Mouse (Mus musculus) ovary, adult 18-20 months (tissue): ENCODE results near the gene Nrg4.
"Not testable (repeated sequence)": the region's sequence is repeated elsewhere in the genome, so short reads cannot be mapped to it uniquely, and the experiment has no call there.

ENCODE experiments used
- DNase-seq: peaks from one replicate; pipeline ENCODE4 v3.0.0; 2022; ENCODE audit warnings: low spot score, mixed read lengths

The Nrg4 gene

GRCm38 (mm10) chr9:55252097-55252496 is 74.5 kb downstream of the Nrg4 start:
- DNase-seq = not testable (repeated sequence)

- DNase-seq = no peak
Measured at GRCm38 (mm10) chr9:55250595-55251247, 75.9 kb downstream of the Nrg4 start.

GRCm38 (mm10) chr9:55248465-55248864 is 78.2 kb downstream of the Nrg4 start:
- no peak for DNase-seq

DNA sequence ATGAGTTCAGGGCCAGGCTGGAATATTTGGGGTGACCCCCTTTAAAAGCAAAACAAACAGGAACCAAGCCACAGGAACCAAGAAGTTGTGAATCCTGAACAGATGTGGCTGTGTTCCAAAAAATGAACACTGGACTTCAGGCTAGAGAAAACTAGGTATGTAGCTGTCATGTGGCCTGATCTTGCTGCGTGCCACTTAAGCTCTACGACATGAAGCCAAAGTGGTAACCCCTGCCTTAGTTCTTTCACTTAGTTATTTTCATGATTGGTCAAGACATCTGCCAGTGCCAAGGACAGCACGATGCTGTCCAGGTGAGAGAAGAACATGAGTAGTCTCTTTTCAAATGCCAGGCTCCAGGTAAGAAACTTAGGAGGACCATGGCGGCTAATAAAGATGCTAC is 79.7 kb downstream of the Nrg4 start:
- no peak for DNase-seq

DNA sequence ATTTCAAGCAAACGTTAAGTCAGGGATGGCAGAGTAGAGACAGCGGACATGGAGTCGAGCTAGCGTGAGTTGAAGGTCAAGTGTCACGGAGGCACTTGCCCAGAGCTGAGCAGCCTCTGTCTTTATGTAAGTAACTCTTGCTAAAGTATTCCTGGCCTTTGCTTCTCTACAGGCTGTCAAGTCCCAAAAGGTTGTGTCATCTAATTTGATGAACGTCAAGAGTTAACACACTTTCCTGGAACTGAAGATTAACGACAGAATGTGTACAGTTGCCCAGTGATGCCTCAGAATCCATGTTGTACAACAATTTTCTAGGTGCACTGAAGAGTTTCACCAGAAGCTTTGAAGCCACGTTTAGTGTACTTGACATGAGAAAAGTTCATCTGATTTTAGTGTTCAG is 80.2 kb downstream of the Nrg4 start:
- DNase-seq = no peak

- DNase-seq = not testable (repeated sequence)
Measured at GRCm38 (mm10) chr9:55245057-55245750, 81.4 kb downstream of the Nrg4 start.

DNA sequence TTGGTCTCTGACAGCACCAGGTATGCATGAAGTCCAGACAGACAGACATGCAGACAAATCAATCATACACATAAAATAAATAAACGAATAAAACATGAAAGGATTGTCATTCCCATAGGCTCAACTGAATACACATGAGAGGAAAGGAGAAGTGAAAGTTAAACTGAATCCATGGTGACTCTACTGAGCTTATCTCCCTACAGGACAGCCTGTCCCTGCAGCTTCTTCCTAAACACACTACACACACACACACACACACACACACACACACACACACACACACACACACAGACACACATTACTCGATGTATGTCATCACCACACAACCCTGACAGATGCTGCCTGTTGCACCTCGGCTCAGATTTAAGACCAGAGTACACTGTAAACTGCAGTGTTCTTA is 82.6 kb downstream of the Nrg4 start:
- DNase-seq = no peak

- no peak for DNase-seq
Measured at GRCm38 (mm10) chr9:55243280-55243679, 83.4 kb downstream of the Nrg4 start.

GRCm38 (mm10) chr9:55241863-55242685 is 84.6 kb downstream of the Nrg4 start:
- no peak for DNase-seq

- DNase-seq = no peak
Measured at GRCm38 (mm10) chr9:55240852-55241251, 85.8 kb downstream of the Nrg4 start.

GRCm38 (mm10) chr9:55236235-55237165 is 90.1 kb downstream of the Nrg4 start:
- no peak for DNase-seq

GRCm38 (mm10) chr9:55233076-55233475 is 93.6 kb downstream of the Nrg4 start:
- not testable (repeated sequence) for DNase-seq

GRCm38 (mm10) chr9:55232586-55232985 is 94.1 kb downstream of the Nrg4 start:
- no peak for DNase-seq

DNA sequence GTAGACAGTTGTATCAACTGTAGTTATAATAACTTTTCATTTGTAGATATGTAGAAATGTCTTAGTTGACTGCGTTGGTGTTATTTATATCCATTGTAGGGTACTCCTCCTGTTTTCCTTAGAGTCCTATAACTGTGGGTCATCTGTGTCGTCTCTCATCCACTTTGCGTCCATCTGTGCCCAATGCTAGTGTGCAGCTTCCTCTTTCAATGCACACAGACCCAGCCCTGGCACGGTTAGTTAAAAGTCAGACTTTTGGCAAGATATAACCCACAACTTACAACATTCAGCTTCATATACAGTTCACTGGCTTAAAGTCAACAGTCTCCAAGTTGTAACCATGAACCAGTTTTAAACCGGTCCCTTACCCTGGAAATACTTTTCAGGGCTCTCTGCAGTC is 94.5 kb downstream of the Nrg4 start:
- no peak for DNase-seq

DNA sequence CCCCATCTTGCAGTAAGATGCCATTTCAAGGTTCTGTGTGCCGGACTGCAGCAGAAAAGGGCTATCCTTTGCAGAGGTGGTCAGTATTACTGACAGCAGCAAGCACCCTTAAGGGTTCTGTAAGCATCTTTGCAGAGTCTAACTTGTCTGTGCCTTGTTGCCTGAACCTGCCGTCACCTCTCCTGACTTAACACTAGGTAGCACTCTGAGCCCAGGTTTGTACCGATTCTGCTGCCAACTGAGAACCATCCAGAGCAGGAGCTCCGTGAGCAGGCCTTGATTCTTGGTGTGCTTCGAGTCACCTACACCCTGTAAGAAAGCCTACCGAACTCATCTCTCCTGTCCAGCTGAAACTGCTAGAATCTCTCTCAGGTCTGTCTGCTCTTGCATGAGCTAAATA is 95.1 kb downstream of the Nrg4 start:
- no peak for DNase-seq

DNA sequence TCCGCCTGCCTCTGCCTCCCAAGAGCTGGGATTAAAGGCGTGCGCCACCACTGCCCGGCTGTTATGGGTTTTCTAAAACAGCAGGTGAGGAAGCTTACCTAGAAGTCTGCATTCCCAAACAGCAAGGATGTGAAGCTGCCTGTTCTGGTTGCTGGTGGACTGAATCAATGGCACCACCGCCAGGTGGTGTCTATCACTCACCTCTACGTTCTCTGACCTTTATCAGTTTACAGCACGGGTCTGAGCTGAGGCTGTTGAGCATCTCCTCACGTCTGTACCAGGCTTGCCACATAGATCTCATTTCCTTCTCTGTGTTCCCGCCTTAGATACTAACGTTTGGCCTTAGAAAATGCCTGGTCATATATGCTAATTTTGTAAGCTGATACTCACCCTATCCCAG is 97.6 kb downstream of the Nrg4 start:
- DNase-seq = no peak

GRCm38 (mm10) chr9:55228149-55228548 is 98.5 kb downstream of the Nrg4 start:
- DNase-seq = no peak

GRCm38 (mm10) chr9:55226251-55226650 is 100.4 kb downstream of the Nrg4 start:
- DNase-seq = no peak

- DNase-seq = no peak
Measured at GRCm38 (mm10) chr9:55225165-55225737, 101.4 kb downstream of the Nrg4 start.

GRCm38 (mm10) chr9:55217381-55217780 is 109.3 kb downstream of the Nrg4 start:
- no peak for DNase-seq

- no peak for DNase-seq
Measured at GRCm38 (mm10) chr9:55216078-55216477, 110.6 kb downstream of the Nrg4 start.
